Mouse (Mus musculus) heart, embryonic 14.5 days (tissue): ENCODE data around the gene Mepce. TPM values are rescaled to one million over a fixed set of nuclear protein-coding genes. Genes with fewer than 3 reads are reported as not detected.
A peak's percentile ranks its signal among the peaks of the same experiment; 100 is the strongest.
"Not testable (repeated sequence)": the region's sequence is repeated elsewhere in the genome, so short reads cannot be mapped to it uniquely, and the experiment has no call there.

ENCODE experiments used
- ATAC-seq: fragments of 200-750 bp; cut with Nextera tagmentation; 2 replicates; pipeline ENCODE4 v1.8.0; 2017; ENCODE audit warnings: low read depth, moderate TSS enrichment; ENCODE audit not compliant: insufficient number of reproducible peaks, insufficient read depth, low FRiP score
- H3K27ac ChIP-seq, 2 experiments: fragments of 200-500 bp in 1 of 2; fragments of 300-500 bp in 1 of 2; sonication (generic) in 1 of 2; replicated peaks in 1 of 2; 2 replicates each; pipeline ENCODE4 v1.5.1; 2012 to 2014; ENCODE audit warnings: low read depth in 2 of 2, low read length in 2 of 2, control low read depth in 1 of 2, mild to moderate bottlenecking in 1 of 2, mixed read lengths in 1 of 2; ENCODE audit not compliant: control insufficient read depth in 1 of 2, insufficient read depth in 1 of 2
- H3K27me3 ChIP-seq: fragments of 300-500 bp; sonication (generic); 2 replicates; pipeline ENCODE4 v1.6.1; 2014; ENCODE audit warnings: mild to moderate bottlenecking, low read length, control low read depth; ENCODE audit not compliant: control insufficient read depth, insufficient read depth
- H3K36me3 ChIP-seq: fragments of 300-500 bp; sonication (generic); 2 replicates; pipeline ENCODE4 v1.6.1; 2014; ENCODE audit warnings: mild to moderate bottlenecking, control low read depth, low read length, mixed read lengths; ENCODE audit not compliant: control insufficient read depth, insufficient read depth
- H3K4me1 ChIP-seq, 2 experiments: fragments of 200-500 bp in 1 of 2; fragments of 300-500 bp in 1 of 2; sonication (generic) in 1 of 2; 2 replicates each; pipeline ENCODE4 v1.6.1; 2012 to 2014; ENCODE audit warnings: low read length in 2 of 2, control low read depth in 1 of 2, mixed read lengths in 1 of 2; ENCODE audit not compliant: control insufficient read depth in 2 of 2, insufficient read depth in 2 of 2
- H3K4me2 ChIP-seq: fragments of 300-500 bp; sonication (generic); 2 replicates; pipeline ENCODE4 v1.6.1; 2014; ENCODE audit warnings: mild to moderate bottlenecking, low read length
- H3K4me3 ChIP-seq, 2 experiments: fragments of 200-500 bp in 1 of 2; fragments of 300-500 bp in 1 of 2; sonication (generic) in 1 of 2; 2 replicates each; pipeline ENCODE4 v1.5.1; 2012 to 2014; ENCODE audit warnings: low read length in 2 of 2, mild to moderate bottlenecking in 2 of 2, control low read depth in 1 of 2, low read depth in 1 of 2, moderate library complexity in 1 of 2; ENCODE audit not compliant: control insufficient read depth in 1 of 2, insufficient read depth in 1 of 2
- H3K9ac ChIP-seq: fragments of 300-500 bp; sonication (generic); 2 replicates; pipeline ENCODE4 v1.6.1; 2014; ENCODE audit warnings: mild to moderate bottlenecking, low read length
- H3K9me3 ChIP-seq: fragments of 300-500 bp; sonication (generic); 2 replicates; pipeline ENCODE4 v1.6.1; 2016; ENCODE audit warnings: low read length, control low read depth; ENCODE audit not compliant: control insufficient read depth
- WGBS: fragments of 180-500 bp; shearing (Covaris S2); extraction: QIAGEN DNeasy Blood & Tissue Kit; methylation state at CpG from one replicate; pipeline ENCODE4 v1.1.7; 2014; 5-methylcytosine and 5-hydroxymethylcytosine counted together
- polyA plus RNA-seq: library from polyadenylated mRNA; unstranded; fragments of >200 nt; fragmentation: Nextera tagmentation; extraction: Ambion mirVana; gene quantifications from 2 replicates; pipeline ENCODE4 v1.2.1, GENCODE M21; 2014

Mepce gene
- polyA plus RNA-seq, 1 experiment from 2014 or later, result 9.2 TPM

- Histone ChIP-seq H3K4me2 (no peak overlapping the region), H3K4me1 (peaks cover 22 to 51% of the 10 kb centered on the region in 2 experiments)
These were observed 30.4 kb downstream of the Mepce start for GRCm38 (mm10) chr5:137756882-137757661.

GRCm38 (mm10) chr5:137756106-137756505 is 31.3 kb downstream of the Mepce start:
- H3K4me3 ChIP-seq, result no peak overlapping the region
- 34% methylated on average over 3 of the region's 3 CpGs for WGBS
- H3K4me1 ChIP-seq, result peaks cover 28 to 61% of the 10 kb centered on the region in 2 experiments
- no peak for ATAC-seq
- H3K27me3 ChIP-seq, result no peaks in the 10 kb centered on the region
- H3K36me3 ChIP-seq, result peaks cover 76% of the 10 kb centered on the region
- H3K27ac ChIP-seq, result 0 out of 4 replicates have a peak overlapping the region, but pooled peaks of 1 of the 2 experiments have one; percentile 24
- H3K4me2 ChIP-seq, result no peak overlapping the region
- no peaks in the 10 kb centered on the region for H3K9me3 ChIP-seq
- H3K9ac ChIP-seq, result peak overlapping the region; percentile 13; the same call in 1 of the 2 replicates

More at GRCm38 (mm10) chr5:137756882-137757661, 30.4 kb downstream of the Mepce start:
- 23% methylated on average over 10 of the region's 10 CpGs for WGBS
- 0 out of 2 replicates have a peak overlapping the region, but pooled peaks have one; percentile 3 for H3K9ac ChIP-seq
- peak overlapping the region; percentile 6 to 61; a peak in 3 of 4 replicates for H3K27ac ChIP-seq
- ATAC-seq, result peak; percentile 10; the same call in 1 of the 2 replicates
- no peaks in the 10 kb centered on the region for H3K27me3 ChIP-seq
- H3K4me3 ChIP-seq, result no peak overlapping the region
- H3K36me3 ChIP-seq, result peaks cover 66% of the 10 kb centered on the region
- H3K9me3 ChIP-seq, result no peaks in the 10 kb centered on the region

DNA sequence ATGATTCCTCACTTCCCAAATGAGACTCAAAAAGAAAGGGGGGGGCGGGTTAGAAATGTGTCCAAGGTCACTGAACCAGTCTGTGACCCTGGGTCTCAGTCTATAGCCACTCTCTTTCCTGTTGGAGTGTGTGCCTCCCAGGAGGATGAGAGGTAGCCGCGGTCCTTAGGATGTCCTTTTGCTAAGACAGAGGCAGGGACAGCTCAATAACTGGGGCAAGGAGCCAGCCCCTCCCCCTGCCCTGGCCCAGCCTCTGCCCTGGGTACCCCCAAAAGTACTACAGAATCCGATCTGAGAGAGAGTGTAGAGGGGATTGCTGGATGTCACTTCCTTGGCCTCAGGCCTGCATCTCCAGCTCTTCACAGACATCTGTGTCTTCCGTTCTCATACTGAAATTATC is 32.0 kb downstream of the Mepce start:
- no peak for ATAC-seq
- H3K27ac ChIP-seq, result peak overlapping the region in 1 of 2 experiments; percentile 24; a peak in 1 of 4 replicates
- peaks cover 82% of the 10 kb centered on the region for H3K36me3 ChIP-seq
- WGBS, result 85% methylated on average over 5 of the region's 5 CpGs
- peak overlapping the region; percentile 13 for H3K9ac ChIP-seq
- no peak overlapping the region for H3K4me2 ChIP-seq
- H3K4me1 ChIP-seq, result peaks cover 32 to 68% of the 10 kb centered on the region in 2 experiments
- no peaks in the 10 kb centered on the region for H3K9me3 ChIP-seq
- no peak overlapping the region for H3K4me3 ChIP-seq
- no peaks in the 10 kb centered on the region for H3K27me3 ChIP-seq

GRCm38 (mm10) chr5:137753111-137753832 is 34.2 kb downstream of the Mepce start:
- peaks cover 36 to 76% of the 10 kb centered on the region in 2 experiments for H3K4me1 ChIP-seq
- no peak for ATAC-seq
- H3K27me3 ChIP-seq, result no peaks in the 10 kb centered on the region
- H3K9ac ChIP-seq, result peak overlapping the region; percentile 51
- H3K4me3 ChIP-seq, result no peak overlapping the region
- H3K36me3 ChIP-seq, result peaks cover 72% of the 10 kb centered on the region
- peak overlapping the region; percentile 28 to 38; a peak in 2 of 4 replicates for H3K27ac ChIP-seq
- 52% methylated on average over 13 of the region's 13 CpGs for WGBS
- H3K4me2 ChIP-seq, result no peak overlapping the region
- H3K9me3 ChIP-seq, result no peaks in the 10 kb centered on the region

GRCm38 (mm10) chr5:137751988-137752387 is 35.5 kb downstream of the Mepce start:
- no peak for ATAC-seq
- Histone ChIP-seq H3K4me2 (peak overlapping the region; percentile 1; the same call in 1 of the 2 replicates), H3K4me3 (no peak overlapping the region), H3K9me3 (no peaks in the 10 kb centered on the region), H3K36me3 (peaks cover 62% of the 10 kb centered on the region), H3K27me3 (no peaks in the 10 kb centered on the region), H3K27ac (peak overlapping the region in 1 of 2 experiments; percentile 86; a peak in 2 of 4 replicates), H3K9ac (peak overlapping the region; percentile 48; the same call in 1 of the 2 replicates), H3K4me1 (peaks cover 38 to 71% of the 10 kb centered on the region in 2 experiments)
- 87% methylated on average over 6 of the region's 6 CpGs for WGBS

DNA sequence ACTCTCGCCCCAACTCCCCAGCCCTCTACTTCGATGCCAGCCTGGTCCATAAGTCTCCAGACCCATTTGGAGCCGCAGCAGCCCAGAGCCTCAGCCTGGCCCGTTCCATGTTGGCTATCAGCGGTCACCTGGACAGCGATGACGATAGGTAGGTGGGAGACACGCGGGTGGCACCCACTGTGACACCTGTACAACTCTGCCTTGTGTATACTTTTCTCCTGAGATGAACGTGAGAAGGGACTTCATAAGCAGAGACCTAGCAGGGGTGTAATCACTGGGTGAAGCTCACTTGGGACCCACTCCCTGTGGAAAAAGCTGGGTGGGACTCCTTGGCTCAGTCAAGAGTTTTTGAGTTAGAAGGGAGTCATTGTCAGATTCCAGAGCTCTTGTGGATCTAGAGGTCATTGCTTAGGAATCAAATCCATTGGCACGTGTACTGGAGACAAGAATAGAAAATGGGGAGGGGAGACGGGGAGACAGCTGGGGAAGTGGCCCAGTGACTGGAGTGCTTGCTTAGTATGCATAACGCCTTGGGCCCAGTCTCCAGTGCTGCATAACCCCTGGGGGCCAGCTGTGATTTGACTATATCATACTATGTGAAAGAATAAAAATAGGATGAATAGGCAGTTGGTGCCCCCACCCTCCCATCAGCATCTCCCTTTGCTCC is 36.1 kb downstream of the Mepce start:
- WGBS, result 70% methylated on average over 13 of the region's 13 CpGs
- Histone ChIP-seq H3K9ac (peak overlapping the region; percentile 48; the same call in 1 of the 2 replicates), H3K36me3 (peaks cover 62% of the 10 kb centered on the region), H3K4me2 (peak overlapping the region; percentile 1; the same call in 1 of the 2 replicates), H3K4me1 (peaks cover 35 to 67% of the 10 kb centered on the region in 2 experiments), H3K27me3 (no peaks in the 10 kb centered on the region), H3K4me3 (no peak overlapping the region), H3K27ac (peak overlapping the region; percentile 73 to 86), H3K9me3 (no peaks in the 10 kb centered on the region)
- no peak for ATAC-seq

DNA sequence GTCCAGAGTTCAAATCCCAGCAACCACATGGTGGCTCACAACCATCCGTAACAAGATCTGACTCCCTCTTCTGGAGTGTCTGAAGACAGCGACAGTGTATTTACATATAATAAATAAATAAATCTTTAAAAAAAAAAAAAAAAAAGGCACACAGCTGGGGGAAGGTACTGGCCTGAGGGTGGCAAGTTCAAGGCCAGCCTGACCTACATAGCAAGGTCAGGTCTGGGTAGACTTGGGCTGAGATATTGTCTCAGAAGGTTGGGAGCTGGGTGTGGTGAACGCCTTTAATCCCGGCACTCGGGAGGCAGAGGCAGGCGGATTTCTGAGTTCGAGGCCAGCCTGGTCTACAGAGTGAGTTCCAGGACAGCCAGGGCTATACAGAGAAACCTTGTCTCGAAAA is 37.2 kb downstream of the Mepce start:
- 93% methylated on average over 6 of the region's 8 CpGs for WGBS
- H3K36me3 ChIP-seq, result peaks cover 51% of the 10 kb centered on the region
- H3K27me3 ChIP-seq, H3K9me3 ChIP-seq, ATAC-seq, H3K4me2 ChIP-seq, H3K4me3 ChIP-seq, H3K9ac ChIP-seq: not testable (repeated sequence)
- peak overlapping the region in 1 of 2 experiments; percentile 86; a peak in 2 of 4 replicates for H3K27ac ChIP-seq
- H3K4me1 ChIP-seq, result peaks cover 31 to 60% of the 10 kb centered on the region in 2 experiments
